Mouse (Mus musculus): ENCODE results near the gene Slc1a7. TPM values are rescaled to one million over a fixed set of nuclear protein-coding genes. Genes with fewer than 3 reads are reported as not detected.
A peak's percentile ranks its signal among the peaks of the same experiment; 100 is the strongest.

The Slc1a7 gene
- polyA plus RNA-seq, 1 experiment from 2014 or later: not detected

DNA sequence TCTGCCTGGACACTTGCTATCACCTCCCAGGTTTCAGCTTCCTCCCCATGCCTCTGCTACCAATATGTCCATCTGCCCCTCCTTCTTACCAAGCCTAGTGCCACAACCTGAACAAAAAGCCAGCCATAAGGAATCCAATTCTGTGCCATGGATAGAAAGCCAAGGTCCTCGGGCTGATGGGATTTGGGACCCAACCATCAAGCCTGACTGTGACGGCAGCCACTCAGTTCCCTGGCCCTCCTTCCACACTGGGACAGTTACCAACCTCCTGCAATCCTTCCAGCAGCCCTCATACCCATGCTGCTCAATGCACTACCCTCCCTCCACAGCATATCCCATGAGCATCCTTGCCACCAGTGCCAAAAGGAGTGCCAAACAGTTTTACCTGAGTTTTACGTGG, 48.2 kb downstream of the Slc1a7 start:
- 77% methylated on average over 3 of the region's 3 CpGs for WGBS
- H3K4me1 ChIP-seq: peaks cover 13% of the 10 kb centered on the region
- ATAC-seq (ENCODE audit: insufficient number of reproducible peaks, insufficient read depth, low FRiP score, low TSS enrichment): no peak
- H3K9me3 ChIP-seq: no peaks in the 10 kb centered on the region
- no peak overlapping the region for H3K4me3 ChIP-seq
- no peak overlapping the region for H3K27ac ChIP-seq
- H3K36me3 ChIP-seq: no peaks in the 10 kb centered on the region
- H3K4me2 ChIP-seq (replicated peaks): no peak overlapping the region
- H3K27me3 ChIP-seq: no peaks in the 10 kb centered on the region
- no peak overlapping the region for H3K9ac ChIP-seq

DNA sequence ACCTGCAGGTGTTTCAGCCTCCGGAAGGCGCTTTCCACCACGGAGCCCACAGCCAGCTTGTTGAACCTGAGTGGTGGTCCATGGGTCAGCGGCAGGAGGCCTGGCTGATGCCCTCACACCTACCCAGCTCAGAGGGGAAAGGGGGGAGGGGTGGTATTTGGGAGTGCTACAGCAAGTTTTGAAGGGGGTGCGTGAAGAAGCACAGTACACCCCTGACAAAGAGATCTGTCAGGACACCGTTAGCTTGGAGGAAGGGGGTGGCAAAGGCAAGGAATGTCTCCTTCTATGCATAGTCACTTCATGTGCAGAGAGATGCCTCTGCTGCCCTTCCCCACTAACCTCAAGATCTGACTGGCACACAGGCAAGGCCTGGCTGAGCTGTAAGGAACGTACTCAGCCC, 49.7 kb downstream of the Slc1a7 start:
- Histone ChIP-seq H3K4me1 (peaks cover 13% of the 10 kb centered on the region; the same call in 1 of the 2 replicates), H3K36me3 (no peaks in the 10 kb centered on the region), H3K9me3 (no peaks in the 10 kb centered on the region), H3K9ac (no peak overlapping the region), H3K4me3 (no peak overlapping the region), H3K27ac (no peak overlapping the region), H3K27me3 (no peaks in the 10 kb centered on the region), H3K4me2 (replicated peaks) (no peak overlapping the region)
- 83% methylated on average over 7 of the region's 7 CpGs for WGBS
- no peak for ATAC-seq (ENCODE audit: insufficient number of reproducible peaks, insufficient read depth, low FRiP score, low TSS enrichment)

DNA sequence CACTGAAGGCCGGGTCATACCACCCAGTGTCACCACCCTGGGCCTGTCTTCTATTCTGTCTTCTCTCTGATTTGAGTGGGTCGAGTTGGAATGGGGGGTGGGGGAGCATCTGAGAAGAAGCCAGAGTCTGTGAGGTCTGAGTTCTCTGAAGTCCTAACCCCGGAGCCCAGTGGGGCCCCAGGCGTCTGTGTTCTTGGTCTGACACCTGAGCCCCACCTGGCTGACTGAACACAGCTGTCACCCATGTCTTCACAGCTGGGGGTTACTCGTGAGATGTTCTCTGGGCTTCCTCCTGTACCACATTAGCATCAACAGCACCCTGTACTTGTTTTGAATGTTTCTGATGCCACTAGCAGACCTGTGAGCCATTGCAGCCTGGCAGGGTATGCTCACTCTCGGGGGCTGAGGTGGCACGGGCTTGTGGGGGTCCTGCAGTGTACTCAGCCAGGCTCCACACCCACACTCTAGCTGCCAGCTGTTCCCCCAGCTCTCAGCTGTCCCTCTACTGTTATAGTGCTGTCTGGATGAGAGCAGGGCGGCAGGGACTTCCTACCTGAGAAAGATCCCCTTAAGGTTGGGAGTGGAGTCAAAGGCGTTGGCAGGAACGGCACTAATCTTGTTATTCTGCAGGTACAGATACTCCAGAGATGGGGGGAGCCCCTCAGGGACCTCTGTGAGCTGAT, 50.2 kb downstream of the Slc1a7 start:
- Histone ChIP-seq H3K27ac (no peak overlapping the region), H3K9me3 (no peaks in the 10 kb centered on the region), H3K4me2 (replicated peaks) (peak overlapping the region; percentile 17; the same call in 1 of the 2 replicates), H3K27me3 (no peaks in the 10 kb centered on the region), H3K9ac (no peak overlapping the region), H3K36me3 (no peaks in the 10 kb centered on the region), H3K4me1 (peaks cover 13% of the 10 kb centered on the region; the same call in 1 of the 2 replicates), H3K4me3 (no peak overlapping the region)
- WGBS: 52% methylated on average over 10 of the region's 10 CpGs
- no peak for ATAC-seq (ENCODE audit: insufficient number of reproducible peaks, insufficient read depth, low FRiP score, low TSS enrichment)

DNA sequence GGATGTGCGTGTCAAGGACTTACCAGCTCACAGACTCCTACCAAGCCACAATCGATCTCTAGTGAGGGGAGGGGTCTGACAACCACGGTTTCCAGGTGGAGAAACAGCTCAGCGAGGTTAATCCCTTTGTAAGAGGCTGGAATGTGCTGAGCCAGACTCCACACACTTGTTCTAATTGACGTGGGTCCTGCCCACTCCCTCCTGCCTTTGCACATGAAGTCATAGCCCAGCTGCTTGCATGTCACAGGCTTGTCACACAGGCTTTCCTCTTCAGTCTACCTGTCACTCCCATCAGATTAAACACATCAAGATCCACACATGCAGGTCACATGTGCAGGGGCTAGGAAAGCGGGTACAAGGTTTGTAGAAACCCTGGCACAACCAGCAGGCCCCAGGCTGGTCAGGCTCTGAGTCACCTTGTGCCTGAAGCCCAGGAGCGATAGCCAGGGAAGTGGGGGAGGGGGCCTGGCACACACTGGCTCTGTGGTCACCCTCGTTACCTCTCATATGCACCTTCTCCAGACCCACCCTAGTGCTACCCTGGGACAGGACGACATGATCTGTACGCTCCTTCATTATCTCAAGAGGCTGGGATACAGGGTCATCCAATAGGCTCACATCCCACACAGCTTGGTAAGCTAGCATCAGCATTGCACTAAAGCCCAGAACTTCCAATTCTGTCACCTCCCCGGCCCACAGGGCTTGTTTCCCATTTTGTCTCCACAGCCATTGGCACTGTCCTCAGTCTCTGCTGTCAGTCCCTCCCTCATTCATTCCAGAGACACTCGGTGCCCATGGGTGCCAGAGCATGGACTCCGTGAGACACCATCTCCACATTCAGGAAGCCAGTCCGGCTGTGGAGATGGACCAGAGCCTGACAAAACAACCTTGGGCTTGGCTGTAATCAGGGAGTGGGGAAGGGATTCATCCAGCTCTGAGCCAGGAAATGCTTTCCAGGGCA, 51.1 kb downstream of the Slc1a7 start:
- WGBS: 47% methylated on average over 14 of the region's 14 CpGs
- 0 out of 2 replicates have a peak, but pooled peaks have one; percentile 37 for ATAC-seq (ENCODE audit: insufficient number of reproducible peaks, insufficient read depth, low FRiP score, low TSS enrichment)
- H3K4me2 ChIP-seq (replicated peaks): peak overlapping the region; percentile 17; the same call in 1 of the 2 replicates
- no peaks in the 10 kb centered on the region for H3K36me3 ChIP-seq
- no peak overlapping the region for H3K4me3 ChIP-seq
- H3K4me1 ChIP-seq: peaks cover 13% of the 10 kb centered on the region; the same call in 1 of the 2 replicates
- H3K27me3 ChIP-seq: no peaks in the 10 kb centered on the region
- H3K27ac ChIP-seq: no peak overlapping the region
- no peaks in the 10 kb centered on the region for H3K9me3 ChIP-seq
- no peak overlapping the region for H3K9ac ChIP-seq

DNA sequence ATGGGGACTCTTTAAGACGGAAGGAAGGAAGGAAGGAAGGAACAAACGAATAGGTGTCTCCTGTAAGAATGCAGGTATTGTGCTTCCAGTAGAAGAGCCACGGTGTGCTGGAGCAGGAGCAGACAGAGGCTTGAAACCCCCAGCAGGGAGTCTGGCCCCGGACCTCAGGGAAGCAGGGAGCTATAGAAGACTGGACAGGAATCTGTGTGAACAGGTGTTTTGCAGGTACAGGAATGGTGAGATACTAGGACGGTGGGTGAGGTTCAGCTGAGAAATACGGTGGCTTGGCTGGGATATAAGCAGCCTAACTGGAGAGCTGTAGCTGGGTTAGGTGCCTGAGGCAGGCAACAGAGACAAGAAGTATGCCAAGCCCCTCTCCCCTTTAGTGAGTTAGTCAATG, 52.0 kb downstream of the Slc1a7 start:
- Histone ChIP-seq H3K4me1 (peaks cover 14% of the 10 kb centered on the region; the same call in 1 of the 2 replicates), H3K4me3 (no peak overlapping the region), H3K27me3 (no peaks in the 10 kb centered on the region), H3K4me2 (replicated peaks) (no peak overlapping the region), H3K36me3 (no peaks in the 10 kb centered on the region), H3K9ac (no peak overlapping the region), H3K9me3 (no peaks in the 10 kb centered on the region), H3K27ac (no peak overlapping the region)
- no peak for ATAC-seq (ENCODE audit: insufficient number of reproducible peaks, insufficient read depth, low FRiP score, low TSS enrichment)
- 74% methylated on average over 6 of the region's 6 CpGs for WGBS

GRCm38 (mm10) chr4:108023186-108023585, 55.1 kb downstream of the Slc1a7 start:
- H3K9me3 ChIP-seq: no peaks in the 10 kb centered on the region
- no peak overlapping the region for H3K4me2 ChIP-seq (replicated peaks)
- no peak for ATAC-seq (ENCODE audit: insufficient number of reproducible peaks, insufficient read depth, low FRiP score, low TSS enrichment)
- H3K4me1 ChIP-seq: peaks cover 16% of the 10 kb centered on the region; the same call in 1 of the 2 replicates
- no peak overlapping the region for H3K27ac ChIP-seq
- WGBS: 88% methylated on average over 4 of the region's 4 CpGs
- H3K9ac ChIP-seq: no peak overlapping the region
- H3K36me3 ChIP-seq: no peaks in the 10 kb centered on the region
- H3K4me3 ChIP-seq: no peak overlapping the region
- no peaks in the 10 kb centered on the region for H3K27me3 ChIP-seq

DNA sequence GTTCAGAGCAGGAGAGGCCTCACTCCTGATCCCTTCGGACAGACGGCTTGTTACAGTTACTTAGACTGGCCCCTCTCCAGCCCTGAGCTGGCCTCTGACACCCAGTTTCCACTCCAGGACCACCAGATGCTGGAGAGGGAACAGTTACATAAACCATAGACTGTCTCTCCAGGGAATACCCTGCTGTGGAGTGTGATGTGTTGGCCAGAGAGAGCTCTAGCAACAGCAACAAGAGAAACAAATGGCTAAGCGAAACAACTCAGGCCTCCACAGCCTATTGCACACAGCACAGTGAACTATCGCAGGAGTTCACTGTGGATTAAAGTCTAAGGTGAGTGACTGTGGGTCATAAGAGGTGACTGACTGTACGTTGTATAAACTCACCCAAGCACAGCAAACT, 56.5 kb downstream of the Slc1a7 start:
- Histone ChIP-seq H3K27ac (no peak overlapping the region), H3K4me3 (no peak overlapping the region), H3K27me3 (no peaks in the 10 kb centered on the region), H3K9me3 (no peaks in the 10 kb centered on the region), H3K4me1 (peaks cover 4% of the 10 kb centered on the region; the same call in 1 of the 2 replicates), H3K9ac (no peak overlapping the region), H3K4me2 (replicated peaks) (no peak overlapping the region), H3K36me3 (no peaks in the 10 kb centered on the region)
- ATAC-seq (ENCODE audit: insufficient number of reproducible peaks, insufficient read depth, low FRiP score, low TSS enrichment): no peak
- 67% methylated on average over 5 of the region's 5 CpGs for WGBS

- Histone ChIP-seq H3K4me3 (no peak overlapping the region), H3K4me1 (peaks cover 4% of the 10 kb centered on the region; the same call in 1 of the 2 replicates), H3K27ac (no peak overlapping the region), H3K9me3 (no peaks in the 10 kb centered on the region), H3K27me3 (peaks cover 6% of the 10 kb centered on the region), H3K4me2 (replicated peaks) (0 out of 2 replicates have a peak overlapping the region, but pooled peaks have one; percentile 4), H3K36me3 (no peaks in the 10 kb centered on the region), H3K9ac (no peak overlapping the region)
- no peak for ATAC-seq (ENCODE audit: insufficient number of reproducible peaks, insufficient read depth, low FRiP score, low TSS enrichment)
- 3% methylated on average over 10 of the region's 10 CpGs for WGBS
Observed at GRCm38 (mm10) chr4:108025269-108025668, 57.1 kb downstream of the Slc1a7 start.

- Histone ChIP-seq H3K27me3 (peaks cover 15% of the 10 kb centered on the region), H3K4me3 (no peak overlapping the region), H3K9me3 (no peaks in the 10 kb centered on the region), H3K27ac (no peak overlapping the region), H3K36me3 (no peaks in the 10 kb centered on the region), H3K9ac (no peak overlapping the region), H3K4me1 (peaks cover 12% of the 10 kb centered on the region), H3K4me2 (replicated peaks) (no peak overlapping the region)
- WGBS: 44% methylated on average over 3 of the region's 3 CpGs
- ATAC-seq (ENCODE audit: insufficient number of reproducible peaks, insufficient read depth, low FRiP score, low TSS enrichment): no peak
Observed at GRCm38 (mm10) chr4:108026193-108026592, 58.1 kb downstream of the Slc1a7 start.

DNA sequence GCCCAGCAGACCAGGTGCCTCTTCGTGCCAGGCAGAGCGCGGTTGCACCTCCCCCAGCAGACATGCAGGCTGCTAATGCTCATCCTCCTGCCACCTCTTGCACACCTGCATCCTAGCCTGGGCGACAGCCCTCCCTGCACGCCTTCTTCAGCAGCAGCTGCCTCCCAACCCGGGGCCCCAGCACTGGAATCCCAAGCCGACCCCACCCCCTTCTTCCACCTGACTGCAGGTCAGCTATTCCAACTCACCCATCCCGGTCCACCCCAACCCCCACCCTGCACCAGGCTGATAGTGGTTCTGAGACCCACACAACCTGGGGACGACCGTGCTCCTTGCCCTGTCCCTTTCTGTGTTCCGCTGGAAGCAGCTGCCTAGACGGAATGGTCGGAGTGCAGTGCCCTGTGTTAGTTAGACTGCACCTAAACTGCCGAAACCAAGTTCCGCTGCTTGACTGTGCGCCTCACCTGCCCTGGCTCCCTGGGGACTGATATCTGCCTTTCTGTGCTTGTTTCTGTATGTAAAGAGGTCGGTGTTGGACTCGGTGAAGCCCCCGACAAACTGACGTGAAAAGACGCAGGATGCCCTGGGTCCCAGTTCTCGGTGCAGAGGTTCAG, 62.9 kb downstream of the Slc1a7 start:
- ATAC-seq (ENCODE audit: insufficient number of reproducible peaks, insufficient read depth, low FRiP score, low TSS enrichment): no peak
- H3K4me2 ChIP-seq (replicated peaks): peak overlapping the region; percentile 98
- H3K4me1 ChIP-seq: peaks cover 21% of the 10 kb centered on the region
- WGBS: 2% methylated on average over 22 of the region's 22 CpGs
- H3K27ac ChIP-seq: no peak overlapping the region
- no peaks in the 10 kb centered on the region for H3K36me3 ChIP-seq
- H3K4me3 ChIP-seq: peak overlapping the region; percentile 68
- no peaks in the 10 kb centered on the region for H3K9me3 ChIP-seq
- H3K9ac ChIP-seq: peak overlapping the region; percentile 59; the same call in 1 of the 2 replicates
- H3K27me3 ChIP-seq: peaks cover 34% of the 10 kb centered on the region
